Mouse (Mus musculus) heart, postnatal 0 days (tissue): Measurements from ENCODE around the gene Kifc1.

Experiments
- CTCF ChIP-seq: IDR thresholded peaks from 2 replicates; pipeline ENCODE4 v1.5.1; 2016; ENCODE audit warnings: antibody characterized with exemption, control low read depth, low read depth
- EP300 ChIP-seq: IDR thresholded peaks from 2 replicates; pipeline ENCODE4 v1.6.1; 2016; ENCODE audit warnings: antibody characterized with exemption, low read depth

DNA sequence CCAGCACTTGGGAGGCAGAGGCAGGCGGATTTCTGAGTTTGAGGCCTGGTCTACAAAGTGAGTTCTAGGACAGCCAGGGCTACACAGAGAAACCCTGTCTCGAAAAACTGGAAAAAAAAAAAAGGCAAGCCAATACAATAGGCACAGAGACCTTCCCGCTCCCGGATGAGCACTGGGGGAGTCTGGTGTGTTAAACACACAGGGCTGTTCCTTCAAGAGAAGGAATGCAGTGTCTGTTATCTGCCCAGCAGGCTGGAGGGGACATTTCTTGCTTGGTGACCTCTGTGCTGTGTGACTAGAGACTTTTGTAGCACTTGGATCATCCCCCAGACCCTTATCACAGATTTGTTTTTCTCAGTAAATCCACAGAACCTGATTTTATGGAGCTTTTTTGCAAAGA is 11.2 kb upstream of the Kifc1 start:
- no peak for TF ChIP-seq CTCF
- TF ChIP-seq EP300: no peak
